Mouse (Mus musculus): Measurements from ENCODE around the gene Atad2b. TPM values are rescaled to one million over a fixed set of nuclear protein-coding genes. Genes with fewer than 3 reads are reported as not detected.

Gene Atad2b
- polyA plus RNA-seq, 1 experiment from 2014 or later: 5.3 TPM

- H3K27me3 ChIP-seq (ENCODE audit: control insufficient read depth, insufficient read depth, low read length): no peaks in the 10 kb centered on the region
- 47% methylated on average over 12 of the region's 12 CpGs for whole genome bisulfite sequencing
- no peak for ATAC-seq (replicated peaks; ENCODE audit: extremely low read depth, insufficient read depth, low FRiP score)
- no peaks in the 10 kb centered on the region for H3K4me1 ChIP-seq (ENCODE audit: control insufficient read depth, insufficient read depth, low read length)
- H3K9me3 ChIP-seq (replicated peaks; ENCODE audit: control insufficient read depth, low read length): no peaks in the 10 kb centered on the region
- H3K4me2 ChIP-seq (ENCODE audit: low read depth, low read length): no peak overlapping the region; the same call in 1 of the 2 replicates
- H3K9ac ChIP-seq (ENCODE audit: low read length): no peak overlapping the region
- H3K36me3 ChIP-seq (ENCODE audit: control insufficient read depth, insufficient read depth): no peaks in the 10 kb centered on the region
- H3K27ac ChIP-seq (ENCODE audit: low read length): no peak overlapping the region
- H3K4me3 ChIP-seq (ENCODE audit: low read length): no peak overlapping the region
These were observed 156.0 kb downstream of the Atad2b start for GRCm38 (mm10) chr12:5073191-5073590.

GRCm38 (mm10) chr12:5081480-5081879, 164.3 kb downstream of the Atad2b start:
- H3K9me3 ChIP-seq (replicated peaks; ENCODE audit: control insufficient read depth, low read length): no peaks in the 10 kb centered on the region
- 88% methylated on average over 4 of the region's 4 CpGs for WGBS

DNA sequence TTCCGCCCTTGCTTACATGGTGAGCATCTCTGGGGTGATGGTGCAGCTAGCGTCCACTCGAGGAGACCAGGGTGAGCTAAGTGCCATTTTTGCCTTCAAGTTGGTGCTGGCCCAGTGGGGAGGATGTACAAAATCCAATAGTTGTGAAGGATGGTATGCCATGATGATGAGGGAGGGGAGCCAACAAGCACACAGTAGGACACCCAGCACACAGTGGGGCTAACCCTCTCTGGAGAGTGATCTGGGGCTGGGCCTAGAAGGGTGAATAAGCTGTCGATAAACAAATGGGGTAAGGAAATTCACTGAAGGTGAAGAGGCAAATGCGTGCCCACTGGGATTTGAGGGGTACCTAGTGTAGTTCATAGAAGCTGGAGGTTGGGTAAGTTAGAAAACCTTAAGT, 167.6 kb downstream of the Atad2b start:
- Histone ChIP-seq H3K9me3 (replicated peaks; ENCODE audit: control insufficient read depth, low read length) (no peaks in the 10 kb centered on the region), H3K27me3 (ENCODE audit: control insufficient read depth, insufficient read depth, low read length) (no peaks in the 10 kb centered on the region), H3K9ac (ENCODE audit: low read length) (no peak overlapping the region), H3K27ac (ENCODE audit: low read length) (no peak overlapping the region), H3K4me1 (ENCODE audit: control insufficient read depth, insufficient read depth, low read length) (0 out of 2 replicates have a peak, but pooled peaks cover 4% of the 10 kb centered on the region), H3K36me3 (ENCODE audit: control insufficient read depth, insufficient read depth) (no peaks in the 10 kb centered on the region), H3K4me3 (ENCODE audit: low read length) (no peak overlapping the region), H3K4me2 (ENCODE audit: low read depth, low read length) (no peak overlapping the region)
- WGBS: 90% methylated on average over 5 of the region's 5 CpGs
- no peak; the same call in 1 of the 2 replicates for ATAC-seq (replicated peaks; ENCODE audit: extremely low read depth, insufficient read depth, low FRiP score)

More at GRCm38 (mm10) chr12:5081480-5081879, 164.3 kb downstream of the Atad2b start:
- Histone ChIP-seq H3K27me3 (ENCODE audit: control insufficient read depth, insufficient read depth, low read length) (no peaks in the 10 kb centered on the region), H3K9ac (ENCODE audit: low read length) (no peak overlapping the region), H3K27ac (ENCODE audit: low read length) (no peak overlapping the region), H3K4me3 (ENCODE audit: low read length) (no peak overlapping the region), H3K4me2 (ENCODE audit: low read depth, low read length) (no peak overlapping the region), H3K4me1 (ENCODE audit: control insufficient read depth, insufficient read depth, low read length) (no peaks in the 10 kb centered on the region), H3K36me3 (ENCODE audit: control insufficient read depth, insufficient read depth) (no peaks in the 10 kb centered on the region)
- no peak for ATAC-seq (replicated peaks; ENCODE audit: extremely low read depth, insufficient read depth, low FRiP score)

DNA sequence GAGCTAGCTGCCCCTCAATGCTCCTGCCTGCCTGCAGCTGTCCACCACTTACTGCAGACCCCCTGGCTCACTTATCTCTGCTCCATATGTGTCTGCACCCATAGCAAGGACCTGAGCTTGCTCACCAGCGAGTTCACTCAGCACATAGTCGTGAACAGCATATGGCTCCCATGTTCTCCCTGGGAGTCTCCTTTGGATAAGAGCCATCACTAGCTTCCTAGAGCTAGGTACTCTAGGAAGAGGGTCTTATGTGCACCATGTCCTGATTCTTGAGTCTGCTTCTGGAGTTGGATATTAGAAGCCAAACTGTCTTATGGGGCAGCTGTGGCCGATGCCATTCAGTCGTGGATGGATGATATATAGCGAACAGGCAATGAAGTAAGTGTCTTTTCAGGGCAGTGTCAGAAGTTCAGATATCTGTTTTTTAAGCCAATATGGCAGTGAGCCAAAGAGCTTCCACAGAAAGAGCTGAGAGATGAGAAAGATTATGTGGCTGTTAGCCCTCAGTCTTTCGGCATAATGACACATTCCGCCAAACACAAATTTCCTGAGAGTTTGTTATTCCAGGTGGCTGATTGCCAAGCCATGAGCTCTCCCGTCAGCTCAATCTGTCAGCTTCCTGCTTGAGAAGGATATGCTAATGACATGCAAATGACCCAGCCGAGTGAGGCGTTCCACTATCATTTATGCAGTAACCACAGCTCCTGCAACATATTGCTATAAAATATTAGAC, 170.8 kb downstream of the Atad2b start:
- H3K27ac ChIP-seq (ENCODE audit: low read length): no peak overlapping the region
- 0 out of 2 replicates have a peak, but pooled peaks cover 4% of the 10 kb centered on the region for H3K4me1 ChIP-seq (ENCODE audit: control insufficient read depth, insufficient read depth, low read length)
- H3K4me3 ChIP-seq (ENCODE audit: low read length): no peak overlapping the region
- H3K9ac ChIP-seq (ENCODE audit: low read length): no peak overlapping the region
- WGBS: 22% methylated on average over 10 of the region's 10 CpGs
- H3K36me3 ChIP-seq (ENCODE audit: control insufficient read depth, insufficient read depth): no peaks in the 10 kb centered on the region
- H3K4me2 ChIP-seq (ENCODE audit: low read depth, low read length): peak overlapping the region; percentile 5; the same call in 1 of the 2 replicates
- ATAC-seq (replicated peaks; ENCODE audit: extremely low read depth, insufficient read depth, low FRiP score): no peak
- H3K27me3 ChIP-seq (ENCODE audit: control insufficient read depth, insufficient read depth, low read length): no peaks in the 10 kb centered on the region
- no peaks in the 10 kb centered on the region for H3K9me3 ChIP-seq (replicated peaks; ENCODE audit: control insufficient read depth, low read length)

GRCm38 (mm10) chr12:5088639-5089038, 171.5 kb downstream of the Atad2b start:
- no peak overlapping the region for H3K4me2 ChIP-seq (ENCODE audit: low read depth, low read length)
- no peaks in the 10 kb centered on the region for H3K9me3 ChIP-seq (replicated peaks; ENCODE audit: control insufficient read depth, low read length)
- H3K4me1 ChIP-seq (ENCODE audit: control insufficient read depth, insufficient read depth, low read length): 0 out of 2 replicates have a peak, but pooled peaks cover 4% of the 10 kb centered on the region
- ATAC-seq (replicated peaks; ENCODE audit: extremely low read depth, insufficient read depth, low FRiP score): no peak
- H3K36me3 ChIP-seq (ENCODE audit: control insufficient read depth, insufficient read depth): no peaks in the 10 kb centered on the region
- no peak overlapping the region for H3K4me3 ChIP-seq (ENCODE audit: low read length)
- H3K27ac ChIP-seq (ENCODE audit: low read length): no peak overlapping the region
- WGBS: 27% methylated on average over 1 of the region's 1 CpGs
- H3K9ac ChIP-seq (ENCODE audit: low read length): no peak overlapping the region
- H3K27me3 ChIP-seq (ENCODE audit: control insufficient read depth, insufficient read depth, low read length): no peaks in the 10 kb centered on the region

Other genes with a start within 250 kb of the Atad2b start
- gene Fam228a, start 178.9 kb upstream of the Atad2b start, polyA plus RNA-seq (2015; fragmentation: Nextera tagmentation; extraction: Ambion mirVana): 0.16 and 0.25 TPM in 2 replicates
- gene Pfn4, start 148.3 kb upstream of the Atad2b start, polyA plus RNA-seq (2015; fragmentation: Nextera tagmentation; extraction: Ambion mirVana): 2.0 and 2.3 TPM in 2 replicates
- 1.5 and 3.0 TPM in 2 replicates for gene Fam228b, start 148.1 kb upstream of the Atad2b start, polyA plus RNA-seq (2015; fragmentation: Nextera tagmentation; extraction: Ambion mirVana)
- gene Sf3b6, start 99.8 kb upstream of the Atad2b start, polyA plus RNA-seq (2015; fragmentation: Nextera tagmentation; extraction: Ambion mirVana): 95.7 and 147 TPM in 2 replicates
- gene Fkbp1b, start 75.8 kb upstream of the Atad2b start, polyA plus RNA-seq (2015; fragmentation: Nextera tagmentation; extraction: Ambion mirVana): 8.7 and 13.2 TPM in 2 replicates
- 14.1 and 15.0 TPM in 2 replicates for gene Wdcp, start 74.0 kb upstream of the Atad2b start, polyA plus RNA-seq (2015; fragmentation: Nextera tagmentation; extraction: Ambion mirVana)
- 0.76 and 1.1 TPM in 2 replicates for gene Mfsd2b, start 43.0 kb upstream of the Atad2b start, polyA plus RNA-seq (2015; fragmentation: Nextera tagmentation; extraction: Ambion mirVana)
- gene Ubxn2a, start 9.6 kb upstream of the Atad2b start, polyA plus RNA-seq (2015; fragmentation: Nextera tagmentation; extraction: Ambion mirVana): 31.7 and 32.7 TPM in 2 replicates

Data from heart, embryonic 16.5 days (tissue).